Mouse (Mus musculus): ENCODE measurements around the gene Zdhhc19. TPM values are rescaled to one million over a fixed set of nuclear protein-coding genes. Genes with fewer than 3 reads are reported as not detected.

Zdhhc19 gene
- polyA plus RNA-seq, 1 experiment from 2014 or later: not detected

DNA sequence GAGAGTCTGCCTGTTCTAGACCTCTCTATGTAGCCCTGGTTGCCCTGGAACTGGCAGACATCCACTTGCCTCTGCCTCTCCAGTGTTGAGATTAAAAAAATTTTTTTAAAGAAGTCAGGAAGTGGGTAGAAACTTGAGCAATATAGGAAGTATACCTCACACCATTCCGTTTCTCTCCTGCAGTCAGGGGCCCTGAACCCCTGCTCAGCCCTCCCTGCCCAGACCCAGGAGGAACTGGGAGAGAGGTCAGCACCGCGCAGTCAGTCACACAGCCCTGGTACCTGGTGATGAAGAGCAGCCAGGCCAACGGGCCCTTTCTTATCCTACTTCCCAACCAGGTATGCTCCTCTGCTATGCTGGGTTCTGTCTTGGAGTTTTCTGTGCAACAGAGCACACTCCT is 54.0 kb downstream of the Zdhhc19 start:
- Histone ChIP-seq H3K27me3 (replicated peaks; ENCODE audit: insufficient read depth, low read length) (no peaks in the 10 kb centered on the region), H3K4me2 (replicated peaks; ENCODE audit: low read depth, low read length) (no peak overlapping the region)

DNA sequence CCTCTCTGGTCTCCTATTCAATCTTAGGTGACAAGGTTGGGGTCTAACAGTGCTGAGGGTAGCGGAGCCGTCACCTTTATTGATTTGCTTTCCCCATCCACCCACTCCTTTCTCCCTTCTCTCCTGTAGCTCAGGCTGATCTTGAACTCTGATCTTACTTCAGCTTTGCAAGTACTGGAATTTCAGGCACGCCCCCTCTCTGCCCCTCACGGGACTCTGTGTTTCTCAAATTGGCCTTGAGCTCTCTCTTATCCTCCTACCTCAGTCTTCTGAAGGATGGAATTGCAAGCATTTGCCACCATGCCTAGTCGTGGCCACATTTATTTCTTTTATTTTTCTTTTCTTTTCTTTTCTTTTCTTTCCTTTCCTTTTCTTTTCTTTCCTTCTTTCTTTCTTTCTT is 54.4 kb downstream of the Zdhhc19 start:
- no peak for TF ChIP-seq CTCF (IDR thresholded peaks at IDR 0.05)
- no peak for TF ChIP-seq EP300 (IDR thresholded peaks at IDR 0.05)
- DNase-seq (ENCODE audit: low spot score) (no peak), ATAC-seq (no peak)
- Histone ChIP-seq H3K4me1 (ENCODE audit: insufficient read depth, low read depth, low read length) (no peaks in the 10 kb centered on the region), H3K27ac (ENCODE audit: low read length) (no peak overlapping the region), H3K27me3 (replicated peaks; ENCODE audit: insufficient read depth, low read length) (no peaks in the 10 kb centered on the region), H3K4me2 (replicated peaks; ENCODE audit: low read depth, low read length) (no peak overlapping the region), H3K9ac (replicated peaks; ENCODE audit: low read depth) (no peak overlapping the region), H3K36me3 (ENCODE audit: insufficient read depth, low read length) (no peaks in the 10 kb centered on the region), H3K4me3 (ENCODE audit: low read depth, low read length) (no peak overlapping the region), H3K9me3 (ENCODE audit: low read length) (no peaks in the 10 kb centered on the region)
- 79% methylated on average over 5 of the region's 5 CpGs for WGBS

More for the DNA sequence above, 54.0 kb downstream of the Zdhhc19 start:
- TF ChIP-seq EP300 (IDR thresholded peaks at IDR 0.05): no peak
- no peak for TF ChIP-seq CTCF (IDR thresholded peaks at IDR 0.05)
- no peak for DNase-seq (ENCODE audit: low spot score)
- H3K27ac ChIP-seq (ENCODE audit: low read length): no peak overlapping the region
- H3K4me1 ChIP-seq (ENCODE audit: insufficient read depth, low read depth, low read length): no peaks in the 10 kb centered on the region
- H3K9me3 ChIP-seq (ENCODE audit: low read length): no peaks in the 10 kb centered on the region
- 71% methylated on average over 4 of the region's 4 CpGs for WGBS
- H3K4me3 ChIP-seq (ENCODE audit: low read depth, low read length): no peak overlapping the region
- no peak for ATAC-seq
- H3K9ac ChIP-seq (replicated peaks; ENCODE audit: low read depth): no peak overlapping the region
- H3K36me3 ChIP-seq (ENCODE audit: insufficient read depth, low read length): no peaks in the 10 kb centered on the region

DNA sequence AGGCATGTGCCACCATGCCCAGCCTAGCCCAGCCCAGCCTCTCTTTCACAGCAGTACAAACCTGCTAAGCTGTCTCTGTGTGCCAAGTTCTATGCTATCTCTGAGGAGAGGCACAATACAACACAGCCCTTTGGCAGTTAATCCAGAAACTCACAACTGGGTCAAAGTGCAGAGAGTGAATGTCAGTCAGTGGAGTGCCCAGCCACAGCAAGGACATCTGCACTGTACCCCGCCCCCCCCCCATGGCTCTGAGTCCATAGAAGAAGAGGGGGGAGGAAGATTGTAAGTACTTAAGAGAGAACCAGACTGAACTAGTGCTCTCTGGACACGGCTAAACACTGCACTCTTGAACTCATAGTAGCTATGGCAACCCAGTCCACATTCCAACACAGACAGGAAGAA is 55.3 kb downstream of the Zdhhc19 start:
- WGBS: 28% methylated on average over 2 of the region's 2 CpGs
- TF ChIP-seq EP300 (IDR thresholded peaks at IDR 0.05) (no peak), CTCF (IDR thresholded peaks at IDR 0.05) (no peak)
- H3K36me3 ChIP-seq (ENCODE audit: insufficient read depth, low read length): no peaks in the 10 kb centered on the region
- no peak overlapping the region for H3K4me2 ChIP-seq (replicated peaks; ENCODE audit: low read depth, low read length)
- H3K4me1 ChIP-seq (ENCODE audit: insufficient read depth, low read depth, low read length): no peaks in the 10 kb centered on the region
- H3K27me3 ChIP-seq (replicated peaks; ENCODE audit: insufficient read depth, low read length): no peaks in the 10 kb centered on the region
- no peak overlapping the region for H3K27ac ChIP-seq (ENCODE audit: low read length)
- H3K9me3 ChIP-seq (ENCODE audit: low read length): no peaks in the 10 kb centered on the region
- no peak overlapping the region for H3K9ac ChIP-seq (replicated peaks; ENCODE audit: low read depth)
- DNase-seq (ENCODE audit: low spot score) (peak; percentile 75), ATAC-seq (peak; percentile 85)
- no peak overlapping the region for H3K4me3 ChIP-seq (ENCODE audit: low read depth, low read length)

DNA sequence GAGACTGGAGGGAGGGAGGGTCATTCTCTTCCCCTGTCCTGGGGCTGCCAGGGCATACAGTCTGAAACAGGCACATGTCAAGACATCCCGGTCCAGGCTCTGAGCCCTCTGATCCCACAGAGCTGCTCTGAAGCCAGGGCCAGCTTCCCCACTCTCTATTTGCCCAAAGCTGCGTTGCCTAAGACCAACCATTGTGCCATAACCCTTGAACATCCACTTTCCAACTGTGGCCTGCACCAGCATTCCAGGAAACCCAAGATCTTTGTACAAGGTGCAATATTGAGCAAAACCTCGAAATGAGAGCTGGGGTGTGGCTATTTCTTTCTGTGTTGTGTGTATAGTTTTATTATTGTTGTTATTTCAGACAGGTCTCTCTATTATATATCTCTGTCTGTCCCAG is 59.5 kb downstream of the Zdhhc19 start:
- Histone ChIP-seq H3K36me3 (ENCODE audit: insufficient read depth, low read length) (no peaks in the 10 kb centered on the region), H3K9me3 (ENCODE audit: low read length) (no peaks in the 10 kb centered on the region), H3K27ac (ENCODE audit: low read length) (no peak overlapping the region), H3K9ac (replicated peaks; ENCODE audit: low read depth) (no peak overlapping the region), H3K27me3 (replicated peaks; ENCODE audit: insufficient read depth, low read length) (no peaks in the 10 kb centered on the region), H3K4me1 (ENCODE audit: insufficient read depth, low read depth, low read length) (no peaks in the 10 kb centered on the region), H3K4me3 (ENCODE audit: low read depth, low read length) (no peak overlapping the region), H3K4me2 (replicated peaks; ENCODE audit: low read depth, low read length) (no peak overlapping the region)
- DNase-seq (ENCODE audit: low spot score): peak; percentile 58
- TF ChIP-seq EP300 (IDR thresholded peaks at IDR 0.05): 0 out of 2 replicates have a peak, but pooled peaks have one; percentile 36
- no peak for TF ChIP-seq CTCF (IDR thresholded peaks at IDR 0.05)
- 52% methylated on average over 3 of the region's 3 CpGs for WGBS
- ATAC-seq: peak; percentile 57

DNA sequence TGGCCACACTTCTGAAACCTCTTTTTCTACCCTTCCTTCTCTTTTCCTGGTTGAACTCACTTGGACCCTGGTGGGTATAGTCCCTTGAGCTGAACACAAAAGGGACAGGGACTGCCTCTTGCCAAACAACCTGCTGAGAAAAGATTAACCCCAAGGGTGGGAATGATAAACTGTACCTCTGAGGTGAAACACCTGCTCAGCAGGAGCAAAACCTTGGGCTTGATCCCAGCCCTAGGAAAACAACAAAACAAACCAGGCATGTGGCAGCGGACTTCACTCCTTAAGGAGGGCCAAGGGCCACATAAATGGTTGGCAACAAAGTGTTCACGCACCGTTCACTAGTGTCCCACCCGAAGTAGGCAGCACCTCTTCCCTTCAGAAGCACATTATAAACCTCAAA is 63.4 kb downstream of the Zdhhc19 start:
- TF ChIP-seq CTCF (IDR thresholded peaks at IDR 0.05): no peak
- no peak for TF ChIP-seq EP300 (IDR thresholded peaks at IDR 0.05)

DNA sequence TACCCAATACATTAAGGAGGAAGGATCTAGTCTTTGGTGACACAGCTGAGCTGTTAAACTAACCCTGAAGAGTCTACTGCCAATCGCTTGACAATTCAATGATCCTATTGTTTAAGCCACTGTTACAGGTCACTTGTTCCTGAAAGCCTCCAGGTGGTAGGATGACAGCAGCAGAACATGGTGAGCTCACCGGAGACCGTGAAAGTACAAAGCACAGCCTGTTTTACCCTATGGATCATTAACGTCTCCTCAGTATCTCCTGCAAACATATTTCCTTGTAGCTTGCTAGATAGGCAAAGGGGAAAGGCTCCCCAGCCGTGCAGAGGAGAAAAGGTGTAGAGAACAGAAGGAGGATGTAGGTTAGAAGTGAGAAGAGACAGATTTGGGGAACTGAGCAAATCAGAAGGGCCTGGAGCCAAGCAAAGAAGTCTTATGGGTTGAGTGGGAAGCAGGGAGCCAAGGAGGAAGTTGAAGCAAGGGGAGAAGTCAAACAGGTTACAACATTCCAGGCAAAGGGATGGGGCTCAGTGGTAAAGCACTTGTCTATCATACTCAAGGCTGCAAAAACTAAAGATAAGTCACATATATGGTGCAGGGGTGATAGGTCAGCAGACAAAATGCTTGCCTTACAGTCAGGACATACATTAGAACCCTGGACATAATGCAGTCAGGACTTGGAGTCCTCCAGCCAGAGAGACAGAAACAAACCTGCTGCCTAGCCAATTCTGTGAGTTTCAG is 67.2 kb downstream of the Zdhhc19 start:
- TF ChIP-seq CTCF (IDR thresholded peaks at IDR 0.05) (no peak), EP300 (IDR thresholded peaks at IDR 0.05) (no peak)
- DNase-seq (ENCODE audit: low spot score): peak; percentile 44
- Histone ChIP-seq H3K27ac (ENCODE audit: low read length) (no peak overlapping the region), H3K4me2 (replicated peaks; ENCODE audit: low read depth, low read length) (no peak overlapping the region), H3K36me3 (ENCODE audit: insufficient read depth, low read length) (no peaks in the 10 kb centered on the region), H3K4me3 (ENCODE audit: low read depth, low read length) (no peak overlapping the region), H3K9ac (replicated peaks; ENCODE audit: low read depth) (no peak overlapping the region), H3K4me1 (ENCODE audit: insufficient read depth, low read depth, low read length) (no peaks in the 10 kb centered on the region), H3K9me3 (ENCODE audit: low read length) (no peaks in the 10 kb centered on the region), H3K27me3 (replicated peaks; ENCODE audit: insufficient read depth, low read length) (no peaks in the 10 kb centered on the region)
- no peak for ATAC-seq
- WGBS: 63% methylated on average over 5 of the region's 5 CpGs

More for the DNA sequence above, 63.4 kb downstream of the Zdhhc19 start:
- Histone ChIP-seq H3K4me1 (ENCODE audit: insufficient read depth, low read depth, low read length) (no peaks in the 10 kb centered on the region), H3K36me3 (ENCODE audit: insufficient read depth, low read length) (no peaks in the 10 kb centered on the region), H3K9me3 (ENCODE audit: low read length) (no peaks in the 10 kb centered on the region), H3K9ac (replicated peaks; ENCODE audit: low read depth) (no peak overlapping the region), H3K4me3 (ENCODE audit: low read depth, low read length) (no peak overlapping the region), H3K27ac (ENCODE audit: low read length) (no peak overlapping the region), H3K27me3 (replicated peaks; ENCODE audit: insufficient read depth, low read length) (no peaks in the 10 kb centered on the region), H3K4me2 (replicated peaks; ENCODE audit: low read depth, low read length) (no peak overlapping the region)
- 76% methylated on average over 4 of the region's 4 CpGs for WGBS
- no peak for DNase-seq (ENCODE audit: low spot score)
- no peak for ATAC-seq
